Mouse (Mus musculus): ENCODE results near the gene Ptcd2. TPM values are rescaled to one million over a fixed set of nuclear protein-coding genes. Genes with fewer than 3 reads are reported as not detected.

Ptcd2 gene
- polyA plus RNA-seq, 2 experiments = 13.3 to 28.4 TPM

GRCm38 (mm10) chr13:99303846-99304245 lies 40.7 kb downstream of the Ptcd2 start:
- Histone ChIP-seq H3K27ac (no peak overlapping the region), H3K27me3 (ENCODE audit: control insufficient read depth, insufficient read depth, low read length) (no peaks in the 10 kb centered on the region), H3K36me3 (replicated peaks; ENCODE audit: control insufficient read depth, insufficient read depth, low read depth) (no peaks in the 10 kb centered on the region), H3K4me2 (ENCODE audit: low read depth) (no peak overlapping the region), H3K4me1 (replicated peaks; ENCODE audit: control insufficient read depth in 2 of 2, insufficient read depth in 2 of 2, low read length in 1 of 2) (no peaks in the 10 kb centered on the region; a peak in 1 of 4 replicates), H3K9ac (replicated peaks) (no peak overlapping the region), H3K9me3 (ENCODE audit: control insufficient read depth, low read length) (no peaks in the 10 kb centered on the region), H3K4me3 (ENCODE audit: insufficient read depth in 1 of 2, low read depth in 2 of 2, low read length in 2 of 2) (no peak overlapping the region)
- 63% methylated on average over 5 of the region's 5 CpGs for WGBS (ENCODE audit: insufficient replicate concordance)
- DNase-seq (ENCODE audit: low read depth in 3 of 3, low spot score in 3 of 3) (no peak), ATAC-seq (ENCODE audit: insufficient read depth) (no peak)
- TF ChIP-seq CTCF (IDR thresholded peaks at IDR 0.05; ENCODE audit: low read depth) (no peak), EP300 (IDR thresholded peaks at IDR 0.05; ENCODE audit: low read depth) (no peak)

- Histone ChIP-seq H3K4me1 (replicated peaks; ENCODE audit: control insufficient read depth in 2 of 2, insufficient read depth in 2 of 2, low read length in 1 of 2) (no peaks in the 10 kb centered on the region; a peak in 1 of 4 replicates), H3K4me3 (ENCODE audit: insufficient read depth in 1 of 2, low read depth in 2 of 2, low read length in 2 of 2) (no peak overlapping the region), H3K9ac (replicated peaks) (no peak overlapping the region), H3K4me2 (ENCODE audit: low read depth) (no peak overlapping the region), H3K27me3 (ENCODE audit: control insufficient read depth, insufficient read depth, low read length) (no peaks in the 10 kb centered on the region), H3K36me3 (replicated peaks; ENCODE audit: control insufficient read depth, insufficient read depth, low read depth) (no peaks in the 10 kb centered on the region), H3K27ac (no peak overlapping the region), H3K9me3 (ENCODE audit: control insufficient read depth, low read length) (no peaks in the 10 kb centered on the region)
- 62% methylated on average over 5 of the region's 5 CpGs for WGBS (ENCODE audit: insufficient replicate concordance)
- no peak for DNase-seq (ENCODE audit: low read depth in 3 of 3, low spot score in 3 of 3)
- no peak for TF ChIP-seq EP300 (IDR thresholded peaks at IDR 0.05; ENCODE audit: low read depth)
- no peak for TF ChIP-seq CTCF (IDR thresholded peaks at IDR 0.05; ENCODE audit: low read depth)
- no peak for ATAC-seq (ENCODE audit: insufficient read depth)
These were observed 44.6 kb downstream of the Ptcd2 start for GRCm38 (mm10) chr13:99299921-99300320.

GRCm38 (mm10) chr13:99294176-99294575 lies 50.3 kb downstream of the Ptcd2 start:
- Histone ChIP-seq H3K9me3 (ENCODE audit: control insufficient read depth, low read length) (no peaks in the 10 kb centered on the region), H3K36me3 (replicated peaks; ENCODE audit: control insufficient read depth, insufficient read depth, low read depth) (no peaks in the 10 kb centered on the region), H3K4me1 (replicated peaks; ENCODE audit: control insufficient read depth in 2 of 2, insufficient read depth in 2 of 2, low read length in 1 of 2) (no peaks in the 10 kb centered on the region), H3K27me3 (ENCODE audit: control insufficient read depth, insufficient read depth, low read length) (no peaks in the 10 kb centered on the region), H3K27ac (no peak overlapping the region), H3K4me2 (ENCODE audit: low read depth) (no peak overlapping the region), H3K4me3 (ENCODE audit: insufficient read depth in 1 of 2, low read depth in 2 of 2, low read length in 2 of 2) (no peak overlapping the region), H3K9ac (replicated peaks) (no peak overlapping the region)
- TF ChIP-seq CTCF (IDR thresholded peaks at IDR 0.05; ENCODE audit: low read depth) (no peak), EP300 (IDR thresholded peaks at IDR 0.05; ENCODE audit: low read depth) (no peak)
- WGBS (ENCODE audit: insufficient replicate concordance) = 78% methylated on average over 13 of the region's 13 CpGs
- ATAC-seq (ENCODE audit: insufficient read depth) (no peak), DNase-seq (ENCODE audit: low read depth in 3 of 3, low spot score in 3 of 3) (no peak)

GRCm38 (mm10) chr13:99290766-99291165 lies 53.7 kb downstream of the Ptcd2 start:
- no peak overlapping the region for H3K4me3 ChIP-seq (ENCODE audit: insufficient read depth in 1 of 2, low read depth in 2 of 2, low read length in 2 of 2)
- no peaks in the 10 kb centered on the region for H3K4me1 ChIP-seq (replicated peaks; ENCODE audit: control insufficient read depth in 2 of 2, insufficient read depth in 2 of 2, low read length in 1 of 2)
- DNase-seq (ENCODE audit: low read depth in 3 of 3, low spot score in 3 of 3) (no peak), ATAC-seq (ENCODE audit: insufficient read depth) (no peak)
- H3K4me2 ChIP-seq (ENCODE audit: low read depth) = no peak overlapping the region
- TF ChIP-seq CTCF (IDR thresholded peaks at IDR 0.05; ENCODE audit: low read depth) (no peak), EP300 (IDR thresholded peaks at IDR 0.05; ENCODE audit: low read depth) (no peak)
- no peak overlapping the region for H3K9ac ChIP-seq (replicated peaks)
- no peaks in the 10 kb centered on the region for H3K9me3 ChIP-seq (ENCODE audit: control insufficient read depth, low read length)
- no peaks in the 10 kb centered on the region for H3K36me3 ChIP-seq (replicated peaks; ENCODE audit: control insufficient read depth, insufficient read depth, low read depth)
- WGBS (ENCODE audit: insufficient replicate concordance) = 69% methylated on average over 8 of the region's 8 CpGs
- H3K27me3 ChIP-seq (ENCODE audit: control insufficient read depth, insufficient read depth, low read length) = no peaks in the 10 kb centered on the region
- no peak overlapping the region for H3K27ac ChIP-seq

GRCm38 (mm10) chr13:99287786-99288185 lies 56.7 kb downstream of the Ptcd2 start:
- no peak for DNase-seq (ENCODE audit: low read depth in 3 of 3, low spot score in 3 of 3)
- Histone ChIP-seq H3K9ac (replicated peaks) (no peak overlapping the region), H3K4me1 (replicated peaks; ENCODE audit: control insufficient read depth in 2 of 2, insufficient read depth in 2 of 2, low read length in 1 of 2) (no peaks in the 10 kb centered on the region), H3K9me3 (ENCODE audit: control insufficient read depth, low read length) (no peaks in the 10 kb centered on the region), H3K27ac (no peak overlapping the region), H3K27me3 (ENCODE audit: control insufficient read depth, insufficient read depth, low read length) (no peaks in the 10 kb centered on the region), H3K4me3 (ENCODE audit: insufficient read depth in 1 of 2, low read depth in 2 of 2, low read length in 2 of 2) (no peak overlapping the region), H3K36me3 (replicated peaks; ENCODE audit: control insufficient read depth, insufficient read depth, low read depth) (no peaks in the 10 kb centered on the region), H3K4me2 (ENCODE audit: low read depth) (no peak overlapping the region)
- WGBS (ENCODE audit: insufficient replicate concordance) = 45% methylated on average over 9 of the region's 9 CpGs
- TF ChIP-seq CTCF (IDR thresholded peaks at IDR 0.05; ENCODE audit: low read depth) (no peak), EP300 (IDR thresholded peaks at IDR 0.05; ENCODE audit: low read depth) (no peak)
- ATAC-seq (ENCODE audit: insufficient read depth) = no peak
